Mouse (Mus musculus): Measurements from ENCODE around the gene Olfr1347.

GRCm38 (mm10) chr7:6456399-6456798 is 43.2 kb downstream of the Olfr1347 start:
- TF ChIP-seq CTCF (IDR thresholded peaks at IDR 0.05; ENCODE audit: low read depth) (no peak), EP300 (optimal IDR thresholded peaks at IDR 0.05) (no peak)
